ENCODE assay signal across 15 mouse cellular contexts in genomic region chr17:15115550-15115949, GRCm38 (mm10).
"Had no signal": no experiment of that assay in that cellular context is flagged by ENCODE, and none has a peak within 500 bp of the region (broad histone marks: within the 10 kb centered on the region; RNA-seq: fewer than 3 reads in every experiment).

No protein-coding gene starts in this region.

- H3K9me3 ChIP-seq: lung, embryonic 15.5 days; megakaryocyte, embryonic 14.5 days; midbrain, embryonic 13.5 days; midbrain, embryonic 15.5 days; neural tube, embryonic 12.5 days had no signal

- ATAC-seq: lung, postnatal 0 days; midbrain, embryonic 13.5 days; midbrain, embryonic 15.5 days had no signal

- H3K4me1 ChIP-seq: megakaryocyte, embryonic 14.5 days; midbrain, embryonic 15.5 days; neural tube, embryonic 12.5 days had no signal

- H3K36me3 ChIP-seq: lung, embryonic 15.5 days; midbrain, embryonic 13.5 days; midbrain, embryonic 15.5 days; neural tube, embryonic 12.5 days had no signal

- H3K9ac ChIP-seq: lung, embryonic 15.5 days; midbrain, embryonic 13.5 days; midbrain, embryonic 15.5 days; neural tube, embryonic 12.5 days had no signal

- H3K27ac ChIP-seq: lung, embryonic 15.5 days; macrophage; midbrain, embryonic 13.5 days; midbrain, embryonic 15.5 days; neural tube, embryonic 12.5 days had no signal

- H3K4me3 ChIP-seq: lung, embryonic 15.5 days; megakaryocyte, embryonic 14.5 days; midbrain, embryonic 13.5 days; midbrain, embryonic 15.5 days; neural tube, embryonic 12.5 days had no signal

- H3K4me2 ChIP-seq: lung, embryonic 15.5 days; midbrain, embryonic 11.5 days; midbrain, embryonic 13.5 days; midbrain, embryonic 15.5 days; neural tube, embryonic 12.5 days had no signal

- DNase-seq: lung, adult 2 months; lung, postnatal 14 days; lung, postnatal 36 days; right cerebral cortex, postnatal 14 days; thymus, adult 18-20 months; thymus, postnatal 14 days; thymus, postnatal 36 days had no signal

- H3K27me3 ChIP-seq: lung, embryonic 15.5 days; midbrain, embryonic 13.5 days; midbrain, embryonic 15.5 days had no signal
